Mouse (Mus musculus) adrenal gland, adult 8-10 months (tissue): ENCODE data around the gene Svep1. TPM values are rescaled to one million over a fixed set of nuclear protein-coding genes. Genes with fewer than 3 reads are reported as not detected.

Experiments
- DNase-seq: peaks from one replicate; pipeline ENCODE4 v3.0.0; 2022
- total RNA-seq, 4 experiments: library from RNA; stranded (reverse); gene quantifications; 2 replicates each; pipeline ENCODE4 v1.2.4; 2022

The Svep1 gene
- total RNA-seq, 4 experiments from 2014 or later: 7.3 to 16.0 (median 12.5) TPM

DNA sequence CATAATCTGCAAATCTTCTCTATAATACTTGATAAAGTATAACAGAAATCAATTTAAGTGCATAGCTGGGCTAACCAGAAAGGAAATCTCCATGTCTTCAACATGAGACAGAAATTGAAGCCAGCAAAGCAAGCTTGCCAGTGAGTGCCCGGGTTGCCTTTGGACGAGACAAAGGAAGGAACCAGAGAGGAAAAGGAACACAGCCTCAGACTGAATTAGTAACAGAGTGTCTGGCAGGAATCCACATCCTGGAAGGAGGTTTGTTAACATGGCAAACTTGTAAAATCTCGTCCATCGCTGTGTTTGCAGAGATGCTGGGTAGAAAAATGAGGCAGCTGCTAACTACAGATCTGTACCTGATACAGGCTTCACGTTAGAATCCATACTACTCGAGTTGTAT lies 128.7 kb downstream of the Svep1 start:
- no peak for DNase-seq

- DNase-seq: no peak
Observed at GRCm38 (mm10) chr4:58077536-58077935, 129.1 kb downstream of the Svep1 start.

DNA sequence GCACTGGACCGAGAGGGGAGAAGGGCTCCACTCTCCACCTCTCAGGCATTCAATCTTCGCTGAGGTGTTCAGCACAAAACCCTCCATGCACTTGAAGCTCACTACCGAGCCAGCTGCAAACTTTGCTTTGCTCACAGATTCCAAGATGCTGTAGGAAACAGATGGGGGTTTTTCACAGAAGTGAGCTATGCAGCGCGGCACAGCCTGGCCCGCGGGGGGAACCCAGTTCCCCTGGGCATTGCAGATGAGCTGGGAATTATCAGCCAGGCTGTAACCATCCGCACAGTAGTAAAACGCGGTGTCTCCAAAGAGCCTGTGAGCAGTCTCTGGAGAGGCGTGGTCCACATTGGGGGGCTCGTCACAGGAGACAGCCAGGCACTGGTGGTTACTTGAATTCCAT lies 133.8 kb downstream of the Svep1 start:
- DNase-seq: no peak

- DNase-seq: no peak
Observed at GRCm38 (mm10) chr4:58068886-58069285, 137.8 kb downstream of the Svep1 start.

DNA sequence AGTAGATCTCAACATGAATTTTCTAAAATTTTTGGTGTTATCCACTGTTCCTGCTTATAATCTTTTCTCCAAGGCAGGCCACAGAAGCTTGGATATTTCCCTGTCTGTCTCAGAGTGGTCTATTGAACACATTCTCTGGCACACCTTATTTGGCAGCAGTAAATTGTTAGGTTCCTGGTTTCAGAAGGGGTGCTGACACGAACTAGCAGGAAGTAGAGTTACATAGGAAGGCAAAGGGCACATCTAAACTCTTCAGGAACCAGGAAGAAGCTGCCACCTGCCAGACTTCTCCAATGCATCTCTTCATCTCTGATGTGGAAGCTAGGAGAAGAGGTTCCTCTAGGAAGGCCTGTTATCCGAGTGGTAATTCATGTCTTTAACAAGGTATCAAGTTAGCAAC lies 141.9 kb downstream of the Svep1 start:
- DNase-seq: no peak

- no peak for DNase-seq
Observed at GRCm38 (mm10) chr4:58062933-58063332, 143.7 kb downstream of the Svep1 start.

DNA sequence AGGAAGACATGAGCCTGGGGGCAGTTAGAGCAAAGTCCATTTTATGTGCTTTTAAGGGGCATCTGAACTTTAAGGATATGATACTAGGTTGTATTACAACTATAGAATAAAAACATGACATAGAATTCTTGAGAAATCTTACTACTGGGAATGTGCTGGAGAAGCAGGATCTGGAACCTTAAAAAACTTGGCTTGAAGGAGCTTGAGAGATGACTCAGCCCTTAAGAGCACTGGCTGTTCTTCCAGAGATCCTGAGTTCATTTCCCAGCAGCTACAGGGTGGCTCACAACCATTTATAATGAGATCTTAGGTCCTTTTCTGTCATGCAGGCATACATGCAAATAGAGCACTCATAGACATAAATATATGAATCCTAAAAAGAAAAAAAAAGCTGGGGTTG lies 151.0 kb downstream of the Svep1 start:
- DNase-seq: no peak

GRCm38 (mm10) chr4:58054441-58054840 lies 152.2 kb downstream of the Svep1 start:
- DNase-seq: no peak

DNA sequence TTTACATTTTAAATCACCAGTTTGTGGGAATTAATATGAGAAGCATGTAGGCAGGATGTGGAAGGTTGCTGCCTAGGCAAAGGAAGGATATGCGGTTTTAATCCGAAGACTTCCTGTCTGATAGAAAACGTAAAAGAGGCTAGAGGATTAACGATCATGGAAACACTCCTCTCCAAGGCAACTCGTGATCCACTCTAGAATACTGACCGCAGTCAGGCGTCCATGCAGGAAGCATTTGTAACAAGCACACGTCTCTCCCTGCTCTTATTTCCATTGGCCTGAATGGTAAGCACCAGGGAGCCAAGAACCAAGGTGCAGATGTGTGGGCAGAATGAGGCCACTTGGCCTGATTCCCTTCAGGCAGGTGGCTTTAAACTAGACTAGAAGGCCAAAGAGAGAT lies 155.9 kb downstream of the Svep1 start:
- DNase-seq: no peak

DNA sequence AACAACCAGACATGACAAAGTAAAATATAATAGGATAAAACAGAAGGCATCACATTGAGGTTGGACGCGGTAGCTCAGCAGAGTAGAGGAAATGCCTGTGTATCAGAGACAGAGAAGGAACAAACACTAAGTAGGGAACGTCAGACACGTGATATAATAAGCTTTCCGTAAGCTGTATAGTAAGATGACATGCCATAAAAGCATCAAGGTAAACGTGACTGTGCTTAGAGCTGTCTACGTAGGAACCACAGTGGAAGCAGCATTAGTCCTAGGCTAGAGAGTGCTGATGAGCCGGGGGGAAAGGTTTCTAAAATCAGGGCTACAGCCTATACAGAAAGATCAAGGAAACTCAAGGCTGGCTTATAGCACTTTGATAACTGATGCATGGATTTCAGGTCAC lies 156.4 kb downstream of the Svep1 start:
- no peak for DNase-seq

DNA sequence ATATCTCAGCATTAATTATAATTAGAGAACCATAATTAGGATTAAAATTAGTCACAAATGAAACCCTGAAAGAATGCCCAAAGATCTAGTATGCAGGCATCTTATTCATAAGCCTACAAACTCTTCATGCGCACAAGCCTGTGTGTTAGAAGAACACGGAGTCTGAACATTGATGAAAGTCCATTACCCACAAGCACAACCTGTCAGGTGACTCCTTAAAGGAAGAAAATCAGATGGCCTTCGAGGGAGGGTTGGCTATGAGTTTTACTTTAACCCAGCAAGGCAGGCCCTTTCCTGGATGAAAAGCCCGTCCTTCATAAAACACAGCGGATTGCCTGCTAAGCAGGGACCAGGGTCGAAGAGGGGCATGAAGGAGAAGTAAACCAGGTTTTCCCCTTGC lies 161.8 kb downstream of the Svep1 start:
- DNase-seq: no peak

GRCm38 (mm10) chr4:58044356-58044755 lies 162.3 kb downstream of the Svep1 start:
- DNase-seq: no peak

- DNase-seq: no peak
Observed at GRCm38 (mm10) chr4:58040093-58040492, 166.6 kb downstream of the Svep1 start.

GRCm38 (mm10) chr4:58037096-58037705 lies 169.5 kb downstream of the Svep1 start:
- no peak for DNase-seq

- no peak for DNase-seq
Observed at GRCm38 (mm10) chr4:58034663-58035062, 172.0 kb downstream of the Svep1 start.

GRCm38 (mm10) chr4:58032714-58033113 lies 173.9 kb downstream of the Svep1 start:
- no peak for DNase-seq

DNA sequence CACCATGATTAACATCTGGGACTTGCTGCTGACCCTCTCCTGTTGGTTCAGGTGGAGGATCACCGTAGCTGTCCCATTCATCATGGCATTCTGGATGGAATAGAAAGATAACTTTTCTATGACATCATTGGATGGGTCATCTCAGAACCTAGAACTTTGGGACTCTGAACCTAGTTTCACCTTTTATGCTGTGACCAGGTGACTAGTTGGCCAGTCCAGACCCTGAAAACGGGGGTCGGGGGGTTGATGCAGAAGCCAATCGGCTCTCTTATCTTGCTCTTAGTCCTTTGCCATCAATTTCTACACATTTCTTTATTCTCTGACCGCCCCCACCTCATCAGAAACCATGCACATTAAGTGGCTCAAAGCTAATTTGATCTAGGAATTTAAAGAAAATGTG lies 197.6 kb downstream of the Svep1 start, which contains the start of gene Txndc8:
Gene Txndc8, minus strand, starts transcription at position 101 of the 400 bp plus-strand sequence.
- no peak for DNase-seq

DNA sequence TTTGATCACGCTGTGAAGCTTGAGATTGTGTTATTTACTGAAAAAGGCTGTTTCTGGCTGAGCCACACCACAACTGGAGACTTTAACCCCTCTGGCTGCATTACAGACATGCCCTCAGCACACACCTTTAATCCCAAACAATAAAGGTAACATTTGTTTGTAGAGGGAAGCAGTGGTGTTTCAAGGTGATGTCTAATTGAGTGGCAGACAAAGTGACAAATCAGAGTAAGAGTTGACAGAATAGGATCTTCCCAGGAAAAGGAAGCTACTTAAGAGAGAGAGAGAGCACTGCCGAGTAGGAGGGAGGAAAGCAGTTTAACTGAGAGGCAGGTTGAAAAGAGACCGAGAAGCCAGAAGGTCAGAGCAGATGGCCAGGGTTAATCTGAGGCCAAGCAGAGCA lies 203.2 kb downstream of the Svep1 start:
- no peak for DNase-seq

Other genes starting within 250 kb of the Svep1 start
- not detected for gene Txndc8, start 197.7 kb downstream of the Svep1 start, total RNA-seq
- gene Musk, start 79.1 kb upstream of the Svep1 start, total RNA-seq: under 1 TPM; 0.38 to 0.58 (median 0.41) TPM